8 mouse cellular contexts compared by ENCODE assay signal in the genomic region with DNA sequence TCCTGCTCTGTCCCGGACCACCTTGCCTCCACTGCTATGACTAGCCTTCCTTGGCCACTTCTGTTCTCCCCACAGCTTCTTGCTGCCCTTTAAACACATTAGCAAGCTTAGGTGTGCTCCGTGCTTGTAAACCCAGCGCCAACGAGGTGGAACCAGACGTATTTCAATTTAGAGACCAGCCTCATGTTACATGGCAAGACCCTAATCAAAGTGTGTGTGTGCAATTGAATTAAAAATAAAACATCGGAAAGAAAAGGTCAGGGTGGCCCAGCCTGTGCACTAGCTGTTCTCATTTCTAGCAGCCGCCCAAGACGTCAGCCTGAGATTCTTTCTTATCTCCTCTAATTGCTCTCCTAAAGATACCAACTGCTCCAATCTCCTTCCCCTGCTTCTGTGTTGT. TPM values are rescaled to one million over a fixed set of nuclear protein-coding genes. Genes with fewer than 3 reads are reported as not detected.
DNase-seq lines count a peak whose midpoint lies in the region; ATAC-seq and TF ChIP-seq lines count a peak whose summit lies in the region.

No protein-coding gene starts in this region.

- H3K36me3 ChIP-seq in erythroblast, embryonic 14.5 days (ENCODE audit: control insufficient read depth): peaks cover 21% of the 10 kb centered on the region
- H3K36me3 ChIP-seq in C2C12 (ENCODE audit: control insufficient read depth, insufficient read depth): no peaks in the 10 kb centered on the region
- H3K36me3 ChIP-seq in forebrain, embryonic 14.5 days (ENCODE audit: control insufficient read depth, insufficient read depth, low read length): peaks cover 15% of the 10 kb centered on the region; the same call in 1 of the 2 replicates
- H3K36me3 ChIP-seq in liver, embryonic 14.5 days (replicated peaks; ENCODE audit: control insufficient read depth, insufficient read depth, low read depth): peaks cover 4% of the 10 kb centered on the region

- peak overlapping the region; percentile 89 for H3K4me3 ChIP-seq in erythroblast, embryonic 14.5 days (replicated peaks)
- H3K4me3 ChIP-seq in C2C12 (ENCODE audit: insufficient read depth, poor library complexity, severe bottlenecking): peak overlapping the region; percentile 63
- H3K4me3 ChIP-seq in forebrain, embryonic 14.5 days (ENCODE audit: low read depth, low read length): peak overlapping the region; percentile 99
- peak overlapping the region; percentile 83 to 93 for H3K4me3 ChIP-seq in liver, embryonic 14.5 days (ENCODE audit: insufficient read depth in 1 of 2, low read depth in 2 of 2, low read length in 2 of 2)

- no peaks in the 10 kb centered on the region for H3K9me3 ChIP-seq in erythroblast, embryonic 14.5 days (ENCODE audit: control insufficient read depth, low read length)
- no peaks in the 10 kb centered on the region for H3K9me3 ChIP-seq in forebrain, embryonic 14.5 days (replicated peaks; ENCODE audit: control insufficient read depth, low read length)
- no peaks in the 10 kb centered on the region for H3K9me3 ChIP-seq in liver, embryonic 14.5 days (ENCODE audit: control insufficient read depth, low read length)

- peaks cover 37% of the 10 kb centered on the region for H3K79me2 ChIP-seq in C2C12 (ENCODE audit: control insufficient read depth, insufficient read depth)

- 46% methylated on average over 8 of the region's 8 CpGs for WGBS in forebrain, embryonic 14.5 days
- 40% methylated on average over 8 of the region's 8 CpGs for WGBS in liver, embryonic 14.5 days (ENCODE audit: insufficient replicate concordance)

- no peak for DNase-seq in forebrain, embryonic 14.5 days (ENCODE audit: low spot score)
- no peak for DNase-seq in liver, embryonic 14.5 days (ENCODE audit: low read depth in 3 of 3, low spot score in 3 of 3)
- DNase-seq in right cerebral cortex, adult 2 months (ENCODE audit: low spot score in 2 of 2): no peak
- DNase-seq in layer of hippocampus, adult 11-12 months (ENCODE audit: low spot score): no peak

- peak overlapping the region; percentile 95 for H3K9ac ChIP-seq in forebrain, embryonic 14.5 days (ENCODE audit: low read length)
- H3K9ac ChIP-seq in liver, embryonic 14.5 days (replicated peaks): peak overlapping the region; percentile 43; the same call in 1 of the 2 replicates

- peaks cover 31% of the 10 kb centered on the region for H3K79me3 ChIP-seq in C2C12 (ENCODE audit: low read depth)

- H3K27ac ChIP-seq in forebrain, embryonic 14.5 days (ENCODE audit: low read depth, low read length): 0 out of 2 replicates have a peak overlapping the region, but pooled peaks have one; percentile 92
- no peak overlapping the region for H3K27ac ChIP-seq in liver, embryonic 14.5 days

- no peak for ATAC-seq in erythroblast, adult 5-6 weeks (replicated peaks; ENCODE audit: low FRiP score, poor library complexity, severe bottlenecking)
- ATAC-seq in forebrain, embryonic 14.5 days: no peak
- ATAC-seq in liver, embryonic 14.5 days (ENCODE audit: insufficient read depth): no peak
- ATAC-seq in erythroid progenitor cell, adult 5-6 weeks (replicated peaks; ENCODE audit: low FRiP score, poor library complexity, severe bottlenecking): no peak

- TF ChIP-seq EP300 in liver, embryonic 14.5 days (IDR thresholded peaks at IDR 0.05; ENCODE audit: low read depth): no peak

- no peak for TF ChIP-seq CTCF in C2C12 (IDR thresholded peaks at IDR 0.05; ENCODE audit: control insufficient read depth, insufficient read depth, insufficient read length)
- no peak for TF ChIP-seq CTCF in liver, embryonic 14.5 days (IDR thresholded peaks at IDR 0.05; ENCODE audit: low read depth)

- peaks cover 41% of the 10 kb centered on the region for H3K4me1 ChIP-seq in erythroblast, embryonic 14.5 days (ENCODE audit: control insufficient read depth)
- peaks cover 35% of the 10 kb centered on the region for H3K4me1 ChIP-seq in forebrain, embryonic 14.5 days (ENCODE audit: control insufficient read depth, insufficient read depth, low read length)
- peaks cover 13 to 21% of the 10 kb centered on the region in 2 experiments for H3K4me1 ChIP-seq in liver, embryonic 14.5 days (replicated peaks; ENCODE audit: control insufficient read depth in 2 of 2, insufficient read depth in 2 of 2, low read length in 1 of 2)

- peak overlapping the region; percentile 90 for H3K4me2 ChIP-seq in forebrain, embryonic 14.5 days (ENCODE audit: low read length)
- peak overlapping the region; percentile 97 for H3K4me2 ChIP-seq in liver, embryonic 14.5 days (ENCODE audit: low read depth)

- H3K27me3 ChIP-seq in erythroblast, embryonic 14.5 days (ENCODE audit: control insufficient read depth): no peaks in the 10 kb centered on the region
- no peaks in the 10 kb centered on the region for H3K27me3 ChIP-seq in C2C12 (ENCODE audit: control insufficient read depth, insufficient read depth, insufficient read length)
- no peaks in the 10 kb centered on the region for H3K27me3 ChIP-seq in forebrain, embryonic 14.5 days (replicated peaks; ENCODE audit: control insufficient read depth, insufficient read depth, low read length)
- H3K27me3 ChIP-seq in liver, embryonic 14.5 days (ENCODE audit: control insufficient read depth, insufficient read depth, low read length): no peaks in the 10 kb centered on the region

- H3ac ChIP-seq in C2C12 (ENCODE audit: control insufficient read depth, insufficient read length, low read depth): peak overlapping the region; percentile 18

TF ChIP-seq in C2C12, 6 proteins besides CTCF, POLR2A, EP300 and RAD21:
- no peak for TF ChIP-seq MYOD1 (IDR thresholded peaks at IDR 0.05; ENCODE audit: control insufficient read depth, insufficient read length, low read depth)
- no peak for TF ChIP-seq MYOG (IDR thresholded peaks at IDR 0.05; ENCODE audit: control insufficient read depth, extremely low read depth, insufficient read length)
- no peak for TF ChIP-seq FOSL1 (IDR thresholded peaks at IDR 0.05; ENCODE audit: insufficient read depth, low read length, poor library complexity, severe bottlenecking)
- TF ChIP-seq CEBPB (IDR thresholded peaks at IDR 0.05; ENCODE audit: low read depth): no peak
- TF ChIP-seq MAX (IDR thresholded peaks at IDR 0.05): no peak
- TF ChIP-seq USF1 (IDR thresholded peaks at IDR 0.05; ENCODE audit: low read depth): no peak
TF ChIP-seq in C2C12: peak in this region for 0.

RNA-seq across cellular contexts. Expression of a gene that starts 0.8 kb away (rescaled TPM):
- polyA plus RNA-seq in erythroblast, embryonic 14.5 days (2012): 1.9 and 2.0 TPM in 2 replicates
- total RNA-seq in erythroblast, adult 5-6 weeks (2015; ENCODE audit: low replicate concordance): 3.8 and 25.5 TPM in 2 replicates
- total RNA-seq in erythroblast, adult 5-6 weeks (2017; ENCODE audit: low replicate concordance): 12.4 and 18.8 TPM in 2 replicates
- 34.1 TPM for polyA plus RNA-seq in C2C12 (2012; fragmentation: generic; extraction: Trizol)
- 52.3 and 73.3 TPM in 2 replicates for polyA plus RNA-seq in forebrain, embryonic 14.5 days (2014; fragmentation: Nextera tagmentation; extraction: Ambion mirVana)
- polyA plus RNA-seq in liver, embryonic 14.5 days (2012; rRNA removed): 9.2 and 13.9 TPM in 2 replicates
- 14.2 and 18.3 TPM in 2 replicates for polyA plus RNA-seq in liver, embryonic 14.5 days (2014; fragmentation: Nextera tagmentation; extraction: Ambion mirVana)
- total RNA-seq in erythroid progenitor cell, adult 5-6 weeks (2015; ENCODE audit: low replicate concordance): 26.3 and 28.1 TPM in 2 replicates
- 24.7 and 39.5 TPM in 2 replicates for total RNA-seq in erythroid progenitor cell, adult 5-6 weeks (2017; ENCODE audit: low replicate concordance)

RNA-seq across cellular contexts. Expression of a gene that starts 1.0 kb away (rescaled TPM):
- polyA plus RNA-seq in erythroblast, embryonic 14.5 days (2012): 0.38 and 0.76 TPM in 2 replicates
- total RNA-seq in erythroblast, adult 5-6 weeks (2015; ENCODE audit: low replicate concordance): 2.7 and 4.2 TPM in 2 replicates
- 2.6 and 5.2 TPM in 2 replicates for total RNA-seq in erythroblast, adult 5-6 weeks (2017; ENCODE audit: low replicate concordance)
- polyA plus RNA-seq in C2C12 (2012; fragmentation: generic; extraction: Trizol): 3.2 TPM
- 29.0 and 31.1 TPM in 2 replicates for polyA plus RNA-seq in forebrain, embryonic 14.5 days (2014; fragmentation: Nextera tagmentation; extraction: Ambion mirVana)
- 6.3 and 7.0 TPM in 2 replicates for polyA plus RNA-seq in liver, embryonic 14.5 days (2012; rRNA removed)
- 1.9 and 2.3 TPM in 2 replicates for polyA plus RNA-seq in liver, embryonic 14.5 days (2014; fragmentation: Nextera tagmentation; extraction: Ambion mirVana)
- total RNA-seq in erythroid progenitor cell, adult 5-6 weeks (2015; ENCODE audit: low replicate concordance): 8.6 and 13.8 TPM in 2 replicates
- total RNA-seq in erythroid progenitor cell, adult 5-6 weeks (2017; ENCODE audit: low replicate concordance): 7.1 TPM in 1 of 2 replicates, not detected in the other
